Mouse (Mus musculus): Measurements from ENCODE around the gene Mars.

Mars gene

DNA sequence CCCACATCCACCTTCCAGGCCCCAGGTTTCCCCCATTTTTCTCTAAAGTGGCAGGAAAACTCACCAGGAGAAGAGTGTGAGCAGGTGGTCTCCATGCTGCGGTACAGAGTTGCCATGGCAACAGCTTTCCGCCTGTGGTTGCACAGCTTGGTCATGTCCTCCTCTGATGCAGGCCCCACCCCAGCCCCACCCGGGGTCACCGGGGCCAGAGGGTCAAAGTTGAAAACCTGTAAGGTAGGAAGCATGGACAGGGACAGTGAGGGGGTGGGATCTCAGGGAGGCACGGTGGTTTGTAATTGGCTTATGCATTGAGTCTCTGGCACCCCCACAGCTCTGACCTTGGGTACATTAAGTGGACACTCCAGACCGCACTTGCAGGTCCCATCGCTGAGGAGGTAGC, 24.9 kb downstream of the Mars start:
- DNase-seq (ENCODE audit: low read depth) = no peak

DNA sequence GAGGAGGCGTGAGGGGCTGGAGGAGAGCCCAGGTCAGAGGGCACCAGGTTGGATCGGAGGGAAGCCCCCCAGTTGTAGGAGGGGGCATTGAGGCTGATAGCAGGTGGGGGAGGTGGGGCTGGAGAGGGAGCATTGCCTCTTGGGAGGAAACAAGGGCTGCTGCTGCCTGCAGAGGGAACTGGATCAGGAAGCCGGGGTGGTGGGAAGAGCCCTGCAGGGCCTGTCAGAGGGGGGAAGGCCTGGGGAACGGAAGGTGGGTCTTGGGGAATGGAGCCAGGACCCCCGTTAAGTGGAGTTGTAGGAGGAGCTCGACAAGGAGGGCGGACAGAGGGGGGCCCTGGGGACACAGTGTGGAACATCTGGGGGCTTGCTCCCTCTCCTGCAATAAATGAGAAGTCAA, 25.4 kb downstream of the Mars start:
- DNase-seq (ENCODE audit: low read depth) = no peak

DNA sequence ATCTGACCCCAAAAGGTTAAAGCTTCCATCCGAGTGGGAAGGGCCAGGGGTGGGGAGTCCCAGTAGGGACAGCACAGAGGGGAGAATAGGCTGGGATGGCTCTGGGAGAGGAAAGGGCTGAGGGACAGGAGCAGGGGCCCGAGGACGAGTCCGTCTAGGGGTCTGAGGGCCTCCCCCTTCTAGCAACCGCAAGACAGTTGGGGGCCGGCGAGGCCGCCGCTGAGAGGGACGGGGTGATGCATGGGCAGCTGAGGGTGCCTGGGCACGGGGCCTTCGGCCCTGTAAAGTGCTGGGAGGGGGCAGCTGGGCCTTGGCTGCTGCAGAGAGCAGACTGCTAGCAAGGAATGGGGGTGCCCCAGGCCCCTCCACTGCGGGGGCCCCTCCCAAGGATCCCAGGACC, 25.9 kb downstream of the Mars start:
- DNase-seq (ENCODE audit: low read depth) = no peak

DNA sequence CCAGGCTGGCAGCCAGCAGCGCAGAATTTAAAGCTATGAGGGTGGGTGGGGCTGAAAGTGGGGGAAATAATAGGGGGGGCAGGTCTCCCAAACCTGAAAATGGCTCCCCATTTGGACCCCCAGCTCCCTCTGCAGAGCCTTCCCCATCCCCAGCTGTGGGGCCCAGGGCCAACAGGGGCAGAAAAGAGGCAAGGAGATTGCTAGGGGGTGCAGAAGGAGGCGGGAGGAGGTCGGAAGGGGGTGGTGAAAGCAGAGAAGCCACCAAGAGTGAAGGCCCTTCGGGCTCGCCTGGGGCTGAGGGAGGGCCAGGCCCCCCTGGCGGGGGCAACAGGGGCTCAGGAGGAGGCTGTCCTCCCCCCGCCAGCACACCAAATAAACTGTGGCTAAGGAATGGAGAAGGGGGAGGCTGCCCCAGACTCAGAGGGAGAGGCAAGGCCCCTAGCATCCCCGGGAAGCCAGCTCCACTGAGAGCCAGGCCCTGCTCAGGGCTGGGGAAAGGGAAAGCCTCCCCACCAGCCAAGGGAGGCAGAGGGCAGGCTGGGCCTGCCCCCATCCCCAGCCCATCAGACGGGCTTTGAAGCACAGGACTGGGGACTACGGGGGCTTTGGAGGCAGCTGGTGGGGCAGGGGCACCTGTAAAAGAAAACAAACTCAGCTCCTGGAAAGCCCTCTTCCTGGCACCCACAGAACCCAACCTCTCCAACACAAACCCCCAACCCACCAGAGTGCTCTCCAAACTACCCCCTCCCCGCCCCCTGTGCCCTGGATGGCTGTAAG, 26.7 kb downstream of the Mars start:
- no peak for DNase-seq (ENCODE audit: low read depth)

DNA sequence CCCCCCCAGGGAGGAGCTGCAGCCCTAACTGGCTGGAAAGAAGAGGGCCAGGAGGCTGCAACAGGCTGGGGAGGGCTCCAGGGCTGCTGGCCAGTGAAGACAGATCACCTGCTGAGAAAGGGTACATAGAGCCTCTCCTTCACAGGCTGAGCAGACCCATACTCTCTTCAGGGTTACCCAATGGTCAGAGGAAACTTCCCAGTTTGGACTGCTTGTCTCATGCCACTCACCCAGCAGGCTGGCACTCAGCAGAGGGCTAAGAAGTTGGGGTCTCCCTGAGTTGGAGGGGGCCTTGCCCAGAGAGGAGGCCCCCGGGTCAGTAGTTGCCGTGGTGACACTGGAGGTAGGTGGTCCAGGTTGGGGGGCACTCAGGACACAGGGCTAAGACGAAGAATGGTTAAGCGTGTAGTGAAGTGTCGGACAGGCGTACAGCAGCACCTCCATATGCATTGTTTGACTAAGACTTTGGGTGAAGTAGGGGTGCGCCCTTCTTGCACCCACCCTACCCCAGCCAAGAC, 27.4 kb downstream of the Mars start:
- no peak for DNase-seq (ENCODE audit: low read depth)

DNA sequence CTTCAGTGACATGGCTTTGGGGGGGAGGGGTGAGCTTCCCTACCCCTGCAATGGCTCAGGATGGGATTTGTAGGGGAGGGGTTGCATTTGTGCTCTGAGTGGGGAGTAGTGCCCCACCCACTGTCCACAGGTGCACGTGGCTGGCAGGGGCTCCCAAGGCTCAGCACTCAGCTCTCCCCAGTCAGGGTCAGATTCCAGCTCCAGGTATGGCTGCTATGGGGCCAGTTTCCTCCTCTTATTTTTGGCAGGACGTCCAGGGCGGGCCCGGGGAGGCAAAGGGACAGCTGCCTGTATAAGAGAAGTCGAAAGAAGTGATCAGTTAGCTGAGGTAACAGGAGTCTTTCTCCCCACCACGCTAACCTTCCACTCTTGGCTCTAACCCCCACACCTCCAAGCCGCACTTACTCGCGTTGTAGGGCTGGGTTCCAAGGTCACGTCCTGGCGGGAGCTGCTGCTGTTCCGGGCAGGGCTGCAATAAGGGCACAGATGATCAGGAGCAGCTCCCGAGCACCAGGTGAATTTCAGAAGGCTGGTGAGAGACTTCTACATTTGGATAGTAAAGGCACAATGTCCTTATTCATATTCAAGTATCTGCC, 28.9 kb downstream of the Mars start:
- no peak for DNase-seq (ENCODE audit: low read depth)

DNA sequence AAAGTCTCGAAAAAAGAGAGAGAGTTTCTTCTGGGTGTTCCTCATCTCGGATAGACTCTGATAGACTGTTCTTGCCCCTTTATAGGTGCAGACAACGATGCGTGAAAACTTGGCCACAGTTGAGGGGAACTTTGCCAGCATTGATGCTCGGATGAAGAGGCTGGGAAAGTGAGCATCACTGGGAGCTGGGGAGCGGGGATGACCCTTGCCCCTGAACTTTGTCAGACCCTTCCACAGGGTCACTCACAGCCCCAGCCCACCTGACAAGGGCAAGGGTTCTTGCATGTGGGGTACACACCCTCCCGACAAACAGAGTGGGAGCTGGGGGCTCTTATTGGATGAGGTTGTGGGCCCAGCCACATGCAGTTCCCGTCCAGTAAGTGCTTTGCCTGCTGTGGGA, 30.3 kb downstream of the Mars start:
- DNase-seq (ENCODE audit: low read depth) = no peak

DNA sequence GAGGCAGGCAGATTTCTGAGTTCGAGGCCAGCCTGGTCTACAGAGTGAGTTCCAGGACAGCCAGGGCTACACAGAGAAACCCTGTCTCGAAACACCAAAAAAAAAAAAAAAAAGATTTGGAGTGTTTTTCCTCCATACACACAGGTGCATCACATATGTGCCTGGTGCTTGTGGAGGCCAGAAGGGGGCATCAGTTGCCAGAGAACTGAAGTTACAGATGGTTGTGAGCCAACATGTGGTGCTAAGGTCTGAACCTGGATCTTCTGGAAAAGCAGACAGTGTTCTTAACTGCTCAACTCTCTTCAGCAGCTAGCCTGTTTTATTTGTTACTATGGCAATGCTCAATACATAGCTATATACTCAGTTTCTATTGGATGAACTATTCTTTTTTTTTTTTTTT, 31.9 kb downstream of the Mars start:
- DNase-seq (ENCODE audit: low read depth) = no peak

DNA sequence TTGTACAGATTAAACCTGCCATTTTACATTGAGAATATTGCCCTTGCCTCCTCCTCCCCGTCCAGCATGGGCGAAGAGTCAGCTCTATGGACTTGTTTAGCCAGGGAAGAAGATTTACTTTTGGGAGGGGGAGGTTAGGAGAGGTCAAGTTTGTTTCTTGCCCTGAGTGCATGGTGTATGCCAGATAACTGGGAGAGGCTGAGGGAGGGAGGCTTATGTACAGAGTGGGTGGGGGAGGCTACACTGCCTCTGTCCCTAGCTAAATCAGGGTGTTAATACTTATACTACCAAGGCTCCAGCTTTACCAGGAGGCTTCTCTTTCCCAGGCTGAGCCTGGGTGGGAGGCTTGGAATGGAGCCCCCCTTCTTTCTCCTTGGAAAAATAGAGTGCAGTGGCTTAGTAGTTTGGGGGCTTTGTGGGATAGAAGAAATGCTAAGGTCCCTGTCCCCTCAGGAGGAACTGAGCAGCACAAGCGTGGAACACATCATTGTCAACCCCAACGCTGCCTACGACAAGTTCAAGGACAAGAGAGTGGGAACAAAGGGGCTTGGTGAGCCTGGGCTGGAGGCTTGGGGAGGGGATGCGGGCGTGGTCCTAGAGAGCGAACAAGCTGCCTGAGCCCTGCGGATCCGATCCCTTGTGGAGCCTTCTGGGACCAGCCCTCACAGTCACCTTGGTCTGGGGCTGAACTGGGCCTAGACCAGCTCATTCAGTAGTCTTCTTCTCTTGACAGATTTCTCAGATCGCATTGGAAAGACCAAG, 37.1 kb downstream of the Mars start:
- DNase-seq (ENCODE audit: low read depth) = no peak

DNA sequence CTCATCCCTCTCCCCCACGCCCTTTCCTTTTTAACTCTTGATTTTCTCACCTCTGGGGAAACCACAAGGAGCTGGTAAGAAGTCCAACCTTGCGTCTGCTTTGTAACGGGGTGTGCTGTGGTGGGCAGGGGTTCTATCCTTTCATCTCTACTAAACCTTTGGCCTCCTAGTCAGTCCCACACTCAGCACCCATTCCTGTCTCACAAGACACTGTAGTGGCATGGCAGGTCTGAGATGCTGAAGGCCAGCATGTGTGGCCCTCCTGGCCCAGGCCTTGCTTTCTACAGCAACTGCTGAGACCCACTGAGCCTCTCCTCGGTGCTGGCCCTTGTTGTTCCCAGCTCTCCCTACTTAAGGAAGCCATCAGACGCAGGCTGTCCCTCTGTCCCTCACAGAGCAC, 39.2 kb downstream of the Mars start:
- DNase-seq (ENCODE audit: low read depth) = no peak

DNA sequence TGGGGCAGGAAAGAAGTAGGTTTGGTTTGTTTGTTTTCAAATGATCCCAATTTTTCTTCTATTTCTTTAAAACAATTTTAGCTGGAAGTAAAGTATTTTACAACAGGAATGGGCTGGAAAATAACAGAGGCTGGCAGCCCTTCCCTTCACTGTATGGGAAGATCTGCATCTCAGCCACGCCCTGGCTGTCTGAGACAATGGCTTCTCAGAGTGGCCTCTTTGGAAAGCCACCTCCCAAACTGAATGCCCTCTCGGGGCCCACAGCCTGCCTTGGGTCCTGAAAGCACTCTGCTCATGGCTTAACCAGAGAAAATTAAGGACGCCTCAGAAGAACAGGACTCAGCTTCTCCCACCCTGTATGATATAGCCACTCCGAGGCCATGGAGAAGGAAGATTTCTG, 41.7 kb downstream of the Mars start:
- DNase-seq (ENCODE audit: low read depth) = no peak

DNA sequence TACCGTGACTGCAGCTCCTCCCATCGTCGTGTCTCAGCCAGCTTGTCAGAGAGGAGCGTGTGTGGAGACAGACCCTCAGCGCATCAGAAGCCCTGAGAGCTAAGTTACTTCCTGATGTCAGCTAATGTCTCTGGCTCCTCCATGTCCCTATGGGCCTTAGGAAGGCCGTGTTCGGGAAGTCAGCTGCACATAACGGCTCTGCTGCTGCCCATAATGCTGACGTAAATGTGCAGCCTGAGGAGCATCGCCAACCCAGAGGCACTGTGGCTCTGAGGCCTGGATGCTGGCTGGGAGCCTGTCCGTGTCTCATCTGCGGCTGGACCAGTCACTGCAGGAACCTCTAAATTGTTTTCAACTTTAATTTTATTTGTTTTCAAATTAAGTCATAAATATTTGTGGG, 42.5 kb downstream of the Mars start:
- no peak for DNase-seq (ENCODE audit: low read depth)

DNA sequence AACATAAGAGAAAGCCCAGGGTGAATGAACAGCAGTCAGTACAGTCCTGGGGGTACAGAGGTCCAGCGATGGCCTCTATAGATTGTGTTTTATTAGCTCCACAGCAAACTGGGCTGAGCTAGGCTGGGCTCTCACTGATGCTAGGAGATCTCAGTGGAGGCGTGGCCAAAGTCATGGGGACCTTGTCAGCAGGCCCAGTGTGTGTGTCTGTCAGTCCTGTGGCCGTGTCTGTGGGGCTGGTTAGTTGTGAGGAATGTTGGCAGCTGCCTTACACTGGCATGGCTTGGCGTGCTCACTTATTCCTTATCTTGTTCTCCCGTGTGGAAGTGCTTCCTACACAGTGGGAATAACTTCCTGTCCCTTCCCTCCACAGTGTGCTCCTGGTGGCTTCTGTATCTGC, 43.2 kb downstream of the Mars start:
- no peak for DNase-seq (ENCODE audit: low read depth)

DNA sequence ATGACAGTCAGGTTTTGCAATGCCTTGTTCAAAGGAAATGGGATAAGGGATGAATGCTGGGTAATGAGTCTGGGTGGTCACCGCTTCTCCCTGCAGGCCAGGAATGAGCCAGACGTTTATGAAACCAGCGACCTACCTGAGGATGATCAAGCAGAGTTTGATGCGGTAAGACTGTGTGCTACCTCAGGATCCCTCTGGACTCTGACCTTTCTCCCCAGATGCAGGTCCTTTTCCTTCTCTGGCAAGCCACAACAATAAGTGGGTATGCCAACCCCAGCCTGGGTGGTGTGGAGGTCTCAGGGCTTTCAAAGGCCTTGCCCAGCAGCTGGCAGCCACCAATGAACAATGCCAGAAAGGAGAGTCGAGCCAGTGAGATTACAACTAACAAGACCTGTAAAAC, 44.3 kb downstream of the Mars start:
- DNase-seq (ENCODE audit: low read depth) = no peak

DNA sequence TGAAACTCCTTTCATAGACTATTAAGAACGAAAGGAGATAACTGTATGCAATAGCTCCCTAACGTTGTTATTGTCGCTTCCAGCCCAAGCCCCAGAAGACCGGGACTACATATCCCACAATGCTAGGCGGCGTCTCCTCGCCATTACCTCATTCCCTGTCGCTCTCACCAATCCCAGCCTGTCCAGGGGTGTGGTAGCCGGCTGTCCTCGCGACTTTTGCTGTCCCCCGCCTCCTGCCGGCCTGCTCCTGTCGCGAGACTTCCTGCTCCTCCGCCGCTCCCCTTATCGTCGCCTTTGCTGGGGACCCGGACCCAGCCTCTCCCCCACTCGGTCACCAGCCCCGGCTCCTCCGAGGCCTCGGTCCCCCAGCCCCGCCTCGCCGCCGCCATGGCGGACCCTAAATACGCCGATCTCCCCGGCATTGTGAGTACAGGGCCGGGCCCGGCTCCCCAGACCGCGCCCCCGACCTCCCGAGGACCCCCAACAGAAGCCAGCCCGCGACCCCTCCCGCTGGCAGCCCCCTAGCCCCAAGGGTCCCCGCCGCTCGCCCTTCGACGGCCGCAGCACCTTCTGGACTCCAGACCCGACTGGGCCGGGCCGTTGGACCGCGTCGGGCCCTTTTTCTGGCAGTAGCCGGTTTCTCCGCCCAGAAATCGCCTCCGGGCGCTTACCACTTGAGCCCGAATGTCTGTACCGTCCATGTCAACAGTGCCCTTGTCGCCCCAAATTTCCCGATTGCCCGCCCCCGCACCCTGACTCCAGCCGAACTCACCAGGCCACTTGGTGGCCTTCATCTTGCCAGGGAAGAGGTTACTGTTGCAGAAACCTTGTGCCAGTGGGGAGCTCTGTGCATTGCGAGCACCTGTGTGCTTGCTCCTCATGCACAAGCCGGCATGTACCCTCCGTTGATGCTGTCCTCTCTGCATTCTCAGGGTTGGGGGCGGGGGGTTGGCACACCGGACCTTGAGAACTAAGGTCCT, 45.2 kb downstream of the Mars start, which contains the start of gene Dctn2:
TSS of gene Dctn2 (plus strand) at position 257 of the 980 bp plus-strand sequence.
- peak; percentile 93 for DNase-seq (ENCODE audit: low read depth)

DNA sequence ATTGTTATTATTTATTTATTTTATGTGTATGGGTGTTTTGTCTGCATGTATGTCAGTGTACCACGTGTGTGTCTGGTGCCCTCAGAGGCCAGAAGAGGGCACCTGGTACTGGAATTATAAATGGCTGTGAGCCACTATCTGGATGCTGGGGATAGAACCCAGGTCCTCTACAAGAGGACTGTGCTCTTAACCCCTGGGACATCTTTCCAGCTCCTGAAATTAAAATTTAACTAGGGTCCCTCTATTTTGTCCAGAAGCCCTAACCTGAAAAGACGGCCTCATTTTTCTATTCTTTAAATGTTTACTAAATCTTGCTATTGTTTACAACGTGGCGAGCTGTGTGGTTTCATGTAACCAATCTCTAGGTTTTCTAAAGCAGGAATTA, 45.9 kb downstream of the Mars start:
- no peak for DNase-seq (ENCODE audit: low read depth)

DNA sequence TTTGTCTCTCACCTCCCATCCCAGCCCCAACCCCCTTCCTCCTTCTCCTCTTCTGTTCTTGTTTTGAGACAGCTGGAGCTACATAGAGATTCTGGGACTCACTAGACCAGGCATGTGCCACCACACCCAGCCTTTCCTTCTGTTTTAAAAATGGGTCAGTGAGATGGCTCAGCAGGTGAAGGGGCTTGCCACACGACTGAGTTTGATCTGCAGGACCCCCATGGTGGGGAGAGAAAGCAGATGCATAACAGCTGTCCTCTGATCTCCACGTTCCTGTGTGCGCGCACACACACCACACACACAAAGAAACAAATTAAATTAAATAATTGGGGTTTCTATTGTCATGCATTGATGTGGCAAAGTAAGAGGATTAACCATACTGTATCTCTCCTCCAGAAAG, 46.6 kb downstream of the Mars start:
- DNase-seq (ENCODE audit: low read depth) = no peak

DNA sequence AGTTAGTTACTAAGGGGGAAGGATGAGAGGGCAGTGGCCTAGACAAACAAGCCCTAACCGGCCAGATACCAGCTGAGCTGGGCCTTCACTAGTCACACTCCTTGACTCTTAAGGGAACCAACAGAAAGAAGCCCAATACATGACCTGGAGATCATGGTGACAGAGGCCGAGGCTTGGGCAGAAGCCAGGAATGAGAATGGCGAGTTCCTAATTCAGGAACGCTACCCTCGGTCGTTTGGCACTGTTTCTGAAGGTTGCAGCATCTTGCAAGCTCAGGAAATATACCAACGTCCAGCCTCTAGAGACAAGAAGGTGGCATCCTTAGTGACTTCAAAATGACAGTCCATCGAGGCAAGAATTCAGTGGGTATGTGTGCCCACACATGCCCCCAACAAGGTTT, 47.2 kb downstream of the Mars start:
- DNase-seq (ENCODE audit: low read depth) = no peak

DNA sequence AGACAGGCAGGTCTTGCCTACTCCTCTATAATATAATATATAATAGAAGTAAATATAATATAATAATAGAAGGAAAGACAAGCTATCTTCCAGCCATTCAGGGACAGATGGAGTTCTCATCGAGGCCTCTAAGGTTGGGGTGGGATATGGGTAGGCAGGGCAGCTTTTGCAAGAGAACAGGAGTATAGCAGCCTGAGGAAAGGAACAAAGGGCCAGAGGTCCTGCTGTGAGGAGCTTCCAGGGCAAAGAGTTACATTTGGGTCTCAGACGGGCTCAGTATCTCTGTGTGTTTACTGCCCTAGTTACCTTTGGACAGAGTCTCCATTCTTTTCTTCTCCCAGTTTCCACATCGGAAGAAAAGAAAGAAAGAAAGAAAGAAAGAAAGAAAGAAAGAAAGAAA, 48.0 kb downstream of the Mars start:
- DNase-seq (ENCODE audit: low read depth) = no peak

DNA sequence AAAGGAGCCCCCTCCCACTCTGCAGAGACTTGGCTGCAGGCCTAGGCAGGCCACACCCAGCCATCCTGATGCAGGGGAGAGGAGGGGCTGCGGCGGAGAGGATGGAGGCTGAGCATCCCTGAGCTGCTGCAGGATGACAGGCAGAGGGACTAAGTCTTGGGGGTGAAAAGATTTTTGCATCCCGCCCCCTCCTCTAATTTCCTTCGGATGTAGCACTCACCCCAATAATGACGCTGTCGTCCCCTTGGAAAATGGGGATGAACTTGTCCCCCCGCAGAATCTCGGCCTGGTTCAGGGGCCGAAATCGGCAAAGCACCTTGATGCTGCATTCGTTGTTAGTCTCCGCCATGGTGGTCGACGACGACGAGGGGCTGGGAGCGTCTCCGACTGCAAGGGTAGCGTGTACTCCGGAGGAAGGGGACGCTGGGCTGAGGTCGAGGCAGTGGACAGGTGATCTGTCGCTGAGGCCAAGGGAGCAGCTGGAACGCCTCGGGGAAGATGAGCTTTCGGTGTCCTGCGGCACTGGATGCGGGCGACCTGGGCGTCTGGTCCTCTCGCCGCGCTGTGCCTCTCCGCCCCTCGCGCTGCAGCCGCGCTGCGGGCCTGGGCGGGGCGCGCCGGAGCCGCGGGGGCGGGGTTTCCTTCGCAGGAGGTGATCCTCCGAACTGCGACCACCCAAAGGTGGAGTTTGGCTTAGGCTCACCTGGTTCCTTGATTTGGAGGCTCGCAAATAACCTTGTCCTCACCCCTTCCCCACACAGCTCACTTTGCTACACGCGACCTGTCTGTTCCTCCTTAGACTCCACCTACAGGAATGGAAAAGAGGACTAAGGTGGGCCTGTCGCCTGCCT, 48.8 kb downstream of the Mars start, which contains the start of gene Kif5a:
TSS of gene Kif5a (minus strand) at position 801 of the 851 bp plus-strand sequence.
- DNase-seq (ENCODE audit: low read depth) = no peak
